Mouse (Mus musculus) thymus, adult 2 months (tissue): ENCODE data around the gene Dmap1.

Source experiments
- CTCF ChIP-seq: fragments of 200-500 bp; IDR thresholded peaks from 2 replicates; pipeline ENCODE4 v1.5.1; 2012; ENCODE audit warnings: mild to moderate bottlenecking, control low read depth, low read length, moderate library complexity, borderline replicate concordance; ENCODE audit not compliant: control insufficient read depth, poor library complexity, insufficient read depth; ENCODE audit errors: extremely low read depth
- POLR2A ChIP-seq: fragments of 200-500 bp; IDR thresholded peaks from 2 replicates; pipeline ENCODE4 v1.6.1; 2012; ENCODE audit warnings: mild to moderate bottlenecking, low read length, control low read depth, moderate library complexity; ENCODE audit not compliant: control insufficient read depth, poor library complexity, insufficient read depth; ENCODE audit errors: extremely low read depth

DNA sequence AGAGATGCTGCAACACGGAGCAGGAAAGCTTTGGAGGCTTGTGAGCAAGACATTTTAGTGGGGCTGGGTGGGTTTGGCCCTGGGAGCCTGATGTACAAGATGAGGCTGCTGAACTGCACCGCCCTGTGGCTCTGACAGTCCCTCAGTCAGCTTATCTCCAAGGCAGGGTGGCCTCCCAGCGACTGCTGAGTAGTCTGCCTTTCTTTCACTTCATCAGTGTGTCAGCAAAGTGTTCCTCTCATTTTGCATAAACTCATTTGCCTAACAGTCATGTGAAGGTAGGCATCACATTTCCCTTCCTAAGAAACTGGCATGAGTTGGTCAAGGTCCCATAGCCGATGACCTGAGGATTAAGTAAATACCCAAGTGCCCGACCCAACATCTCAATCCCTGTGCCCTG is 29.3 kb downstream of the Dmap1 start:
- TF ChIP-seq CTCF: no peak
- no peak for TF ChIP-seq POLR2A
